Mouse (Mus musculus): ENCODE results near the gene Lamtor4. TPM values are rescaled to one million over a fixed set of nuclear protein-coding genes. Genes with fewer than 3 reads are reported as not detected.

Gene Lamtor4
- total RNA-seq (2023): 32.0 TPM

DNA sequence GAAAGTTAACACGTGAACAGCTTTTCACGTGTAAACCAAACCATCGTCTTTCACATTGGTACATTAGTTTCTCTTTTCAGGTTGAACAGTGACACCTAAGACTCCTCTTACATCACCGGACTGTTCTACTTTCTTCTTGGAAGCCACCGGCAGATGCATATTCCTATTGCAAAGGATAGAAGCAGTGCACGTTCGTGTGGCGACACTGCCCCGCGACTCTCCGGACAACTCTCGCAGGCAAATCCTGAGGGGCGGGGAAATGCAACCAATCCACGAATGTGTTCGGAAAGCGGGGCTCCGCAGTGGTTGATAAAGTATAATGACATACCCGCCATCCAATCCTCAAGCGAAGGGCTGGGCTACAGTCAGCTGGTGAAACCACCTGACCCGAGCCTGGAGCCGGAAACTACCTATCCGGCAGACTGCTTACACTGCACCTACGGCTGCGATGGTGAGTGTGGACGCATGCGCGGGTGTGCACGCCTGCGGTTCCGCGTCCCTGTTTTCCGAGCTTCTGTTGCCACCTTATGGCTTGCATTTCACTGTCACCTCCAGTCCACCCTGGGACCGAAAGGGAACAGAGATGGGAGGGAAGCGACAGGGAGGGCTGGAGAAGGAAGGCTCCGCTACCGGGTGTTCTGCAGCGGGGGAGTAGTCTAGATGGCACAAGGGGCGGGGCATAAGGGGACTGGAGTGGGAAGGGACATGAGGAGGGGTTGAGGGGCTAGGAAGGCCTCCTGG is at the start of gene Lamtor4:
Lamtor4 (plus strand) TSS at position 130 of the 741 bp plus-strand sequence.

DNA sequence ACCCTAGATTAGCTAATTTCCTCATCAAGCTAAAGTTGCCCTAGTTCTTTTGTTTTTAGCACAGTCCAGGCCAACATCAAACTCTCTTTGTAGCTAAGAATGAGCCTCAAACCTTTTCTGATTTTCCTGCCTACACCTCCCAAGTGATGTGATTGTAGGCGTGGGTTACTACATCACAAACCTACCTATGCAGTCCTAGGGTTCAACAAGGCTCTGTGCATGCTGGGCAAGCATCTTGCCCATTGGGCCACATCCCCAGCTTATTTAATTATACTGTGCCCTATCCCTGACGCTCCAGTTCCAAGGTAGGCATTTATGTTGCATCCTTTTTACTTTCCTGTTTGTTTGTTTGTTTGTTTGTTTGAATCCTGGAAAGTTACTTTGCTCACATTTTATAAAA is 29.6 kb upstream of the Lamtor4 start, which contains the start of gene Nxpe5:
Nxpe5 (plus strand) TSS at position 199 of the 400 bp plus-strand sequence.

DNA sequence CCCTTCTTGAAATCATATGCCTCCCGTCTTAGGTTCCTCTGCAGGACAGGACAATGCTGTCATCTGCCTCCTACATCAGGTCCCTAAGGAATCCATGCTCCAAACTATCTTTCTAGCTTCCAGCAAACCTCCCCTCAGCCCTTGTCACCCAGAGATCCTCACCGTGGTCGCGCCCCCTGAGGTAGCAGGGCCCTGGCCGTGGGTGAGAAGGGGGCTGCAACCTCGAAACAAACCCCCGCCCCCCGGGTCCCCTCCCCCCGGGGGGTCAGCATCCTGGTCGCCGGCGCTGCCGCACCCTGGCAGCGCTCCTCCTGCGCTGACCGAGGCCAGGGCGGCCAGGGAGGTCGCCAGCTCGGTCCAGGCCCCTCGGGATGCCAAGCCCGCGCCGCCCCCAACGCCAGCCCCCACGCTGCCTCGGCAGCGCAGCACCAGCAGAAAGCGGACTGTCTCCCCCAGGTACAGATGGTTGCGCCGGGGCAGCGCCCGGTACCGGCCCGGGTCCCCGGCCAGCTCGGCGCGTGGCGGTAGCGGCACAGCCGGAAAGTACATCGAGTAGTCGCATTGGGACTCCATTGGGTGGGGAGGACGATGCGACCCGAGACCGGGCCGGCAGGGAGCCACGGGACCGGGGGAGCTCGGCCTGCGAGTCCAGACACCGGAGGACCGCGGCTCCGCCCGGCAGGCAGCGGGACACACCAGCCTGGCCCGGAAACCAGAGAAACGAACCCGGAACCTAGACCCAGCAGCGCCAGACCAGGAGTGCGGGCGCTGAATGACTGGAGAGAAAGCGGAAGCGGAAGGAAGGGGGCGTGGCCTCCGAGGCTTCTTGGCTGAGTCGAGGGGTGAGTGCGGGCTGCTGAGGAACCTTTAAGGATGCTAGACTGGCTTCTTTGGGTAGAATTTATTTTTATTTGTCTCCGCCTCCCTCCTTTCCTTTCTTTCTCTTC is 8.3 kb downstream of the Lamtor4 start, which contains the start of gene BC037034:
BC037034 (minus strand) TSS at position 774 of the 947 bp plus-strand sequence.

DNA sequence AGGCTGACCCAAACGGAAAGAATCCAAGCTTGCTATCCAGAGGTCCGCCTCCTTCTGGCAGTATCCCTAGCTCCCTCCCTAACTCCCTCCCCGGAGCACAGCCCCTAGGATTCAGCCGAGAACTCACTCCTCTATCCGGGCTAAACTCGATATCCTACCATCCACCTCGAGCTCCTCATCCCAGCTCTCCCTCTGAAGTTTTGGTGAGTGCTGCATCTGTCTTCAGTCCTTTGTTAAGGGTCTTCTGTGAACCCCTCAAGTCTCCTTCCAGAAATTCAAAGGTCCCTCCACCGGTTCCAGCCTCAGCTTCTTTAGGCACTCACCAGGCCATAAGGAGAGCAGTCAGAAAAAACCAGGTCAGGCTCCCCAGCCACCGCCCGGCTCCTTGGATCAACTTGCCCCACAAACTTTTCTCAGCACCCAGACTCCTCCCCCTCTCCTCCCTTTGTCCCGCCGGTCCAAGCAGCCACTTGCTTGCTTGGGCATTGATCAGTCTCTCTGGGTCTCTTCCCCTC is 17.2 kb downstream of the Lamtor4 start, which contains the start of gene Gal3st4:
Gal3st4 (minus strand) TSS at position 432 of the 515 bp plus-strand sequence.

DNA sequence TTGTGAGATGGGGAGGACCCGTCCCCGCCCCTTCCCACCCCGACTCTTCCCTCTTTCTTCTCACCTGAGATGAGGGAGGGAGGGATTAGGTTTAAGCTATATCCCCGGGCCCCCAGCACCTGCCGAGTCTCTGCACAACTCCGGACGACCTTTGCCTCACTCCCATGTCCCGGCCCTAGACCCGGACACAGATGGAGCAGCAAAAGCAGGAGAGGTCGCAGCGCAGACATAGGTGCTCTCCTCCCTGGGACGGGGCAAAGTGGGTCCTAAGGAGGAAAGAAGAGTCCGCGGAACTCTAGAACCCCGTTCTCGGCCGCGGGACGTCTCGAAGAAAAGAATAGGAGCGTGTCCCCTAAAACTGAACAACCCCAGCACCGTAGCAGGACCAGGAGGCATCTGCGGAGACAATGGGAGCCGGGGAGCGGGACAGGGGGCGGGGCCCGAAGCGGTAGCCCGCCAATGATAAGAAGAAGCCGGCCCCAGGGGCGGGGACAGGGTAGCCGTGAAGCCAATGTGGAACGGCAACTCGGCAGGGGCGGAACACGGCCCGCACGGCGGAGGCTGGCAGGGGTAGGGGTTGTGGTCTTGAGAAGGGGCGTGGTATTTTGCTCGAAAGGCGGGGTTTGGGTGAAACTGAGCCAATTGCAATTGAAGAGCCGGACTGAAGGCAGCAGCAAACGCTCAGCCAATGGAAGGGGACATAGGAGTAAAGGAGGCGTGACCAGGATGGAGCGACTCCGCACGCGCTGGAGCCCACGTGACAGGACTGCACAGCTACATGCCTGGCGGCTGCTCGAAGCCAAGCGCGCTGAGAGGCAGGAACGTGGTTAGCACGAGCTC is 24.5 kb downstream of the Lamtor4 start, which contains the start of the genes Gm43720, Gpc2 and Stag3:
Gm43720 (minus strand) TSS at position 374 of the 840 bp plus-strand sequence.
Gpc2 (minus strand) TSS at position 421 of the 840 bp plus-strand sequence.
Stag3 (plus strand) TSS at position 656 of the 840 bp plus-strand sequence.

Other genes starting within 250 kb of the Lamtor4 start
- gene Smok3a, start 234.2 kb upstream of the Lamtor4 start, total RNA-seq (2023): not detected
- not detected for gene Smok3b, start 234.1 kb upstream of the Lamtor4 start, total RNA-seq (2023)
- not detected for gene Smok3c, start 202.3 kb upstream of the Lamtor4 start, total RNA-seq (2023)
- 25.9 TPM for gene Zkscan1, start 170.4 kb upstream of the Lamtor4 start, total RNA-seq (2023)
- 13.7 TPM for gene Zscan21, start 138.6 kb upstream of the Lamtor4 start, total RNA-seq (2023)
- 13.7 TPM for gene Zfp113, start 99.7 kb upstream of the Lamtor4 start, total RNA-seq (2023)
- 48.1 TPM for gene Cops6, start 94.4 kb upstream of the Lamtor4 start, total RNA-seq (2023)
- 22.8 TPM for gene Ap4m1, start 83.5 kb upstream of the Lamtor4 start, total RNA-seq (2023)
- 76.6 TPM for gene Mcm7, start 83.1 kb upstream of the Lamtor4 start, total RNA-seq (2023)
- gene Taf6, start 68.0 kb upstream of the Lamtor4 start, total RNA-seq (2023): 26.7 TPM
- 16.6 TPM for gene Cnpy4, start 68.0 kb upstream of the Lamtor4 start, total RNA-seq (2023)
- 1.3 TPM for gene Mblac1, start 61.2 kb upstream of the Lamtor4 start, total RNA-seq (2023)
- not detected for gene Nxpe5, start 29.6 kb upstream of the Lamtor4 start, total RNA-seq (2023)
- gene BC037034, start 8.6 kb downstream of the Lamtor4 start, total RNA-seq (2023): 50.8 TPM
- not detected for gene Gal3st4, start 17.4 kb downstream of the Lamtor4 start, total RNA-seq (2023)
- gene Gm43720, start 24.5 kb downstream of the Lamtor4 start, total RNA-seq (2023): not detected
- 2.7 TPM for gene Gpc2, start 24.5 kb downstream of the Lamtor4 start, total RNA-seq (2023)
- not detected for gene Stag3, start 24.8 kb downstream of the Lamtor4 start, total RNA-seq (2023)
- 1.7 TPM for gene Pvrig, start 86.5 kb downstream of the Lamtor4 start, total RNA-seq (2023)
- 16.3 TPM for gene Zfp157, start 186.0 kb downstream of the Lamtor4 start, total RNA-seq (2023)